Mouse (Mus musculus) T-cell, adult 2 months (primary cell): ENCODE data around the gene Hsf4.
"Not testable (repeated sequence)": the region's sequence is repeated elsewhere in the genome, so short reads cannot be mapped to it uniquely, and the experiment has no call there.

Experiments
- DNase-seq: peaks from one replicate; pipeline ENCODE4 v3.0.0; 2022; ENCODE audit warnings: low spot score

Gene Hsf4

GRCm38 (mm10) chr8:105269461-105269947 is at the start of gene Hsf4:
TSS of gene Hsf4 (plus strand) at chr8:105269801.
- DNase-seq, result peak; percentile 19

GRCm38 (mm10) chr8:105223850-105224249 is 45.8 kb upstream of the Hsf4 start:
- no peak for DNase-seq

GRCm38 (mm10) chr8:105224413-105225271 is 45.0 kb upstream of the Hsf4 start, which contains the start of gene D230025D16Rik:
TSS of gene D230025D16Rik (plus strand) at chr8:105225145.
- peak; percentile 92 for DNase-seq

- no peak for DNase-seq
These were observed 44.4 kb upstream of the Hsf4 start for GRCm38 (mm10) chr8:105225272-105225593.

- no peak for DNase-seq
These were observed 43.7 kb upstream of the Hsf4 start for GRCm38 (mm10) chr8:105225917-105226316.

- no peak for DNase-seq
These were observed 37.9 kb upstream of the Hsf4 start for GRCm38 (mm10) chr8:105231503-105232320.

GRCm38 (mm10) chr8:105232321-105232693 is 37.3 kb upstream of the Hsf4 start:
- not testable (repeated sequence) for DNase-seq

- no peak for DNase-seq
These were observed 36.3 kb upstream of the Hsf4 start for GRCm38 (mm10) chr8:105233126-105233935.

- DNase-seq, result no peak
These were observed 34.4 kb upstream of the Hsf4 start for GRCm38 (mm10) chr8:105235206-105235605.

GRCm38 (mm10) chr8:105237442-105238142 is 32.0 kb upstream of the Hsf4 start:
- DNase-seq, result no peak

- no peak for DNase-seq
These were observed 28.6 kb upstream of the Hsf4 start for GRCm38 (mm10) chr8:105241016-105241415.

GRCm38 (mm10) chr8:105251954-105252353 is 17.6 kb upstream of the Hsf4 start:
- no peak for DNase-seq

- DNase-seq, result no peak
These were observed 16.7 kb upstream of the Hsf4 start for GRCm38 (mm10) chr8:105252680-105253537.

GRCm38 (mm10) chr8:105253766-105254151 is 15.8 kb upstream of the Hsf4 start:
- DNase-seq, result no peak

- peak; percentile 85 for DNase-seq
These were observed 15.2 kb upstream of the Hsf4 start for GRCm38 (mm10) chr8:105254152-105254965.

- peak; percentile 61 for DNase-seq
These were observed 14.6 kb upstream of the Hsf4 start, which contains the start of gene B3gnt9 for GRCm38 (mm10) chr8:105254966-105255350. TSS of gene B3gnt9 (minus strand) at chr8:105255153.

GRCm38 (mm10) chr8:105257318-105258114 is 12.1 kb upstream of the Hsf4 start:
- no peak for DNase-seq

- DNase-seq, result no peak
These were observed 10.5 kb upstream of the Hsf4 start for GRCm38 (mm10) chr8:105258911-105259720.
